Mouse (Mus musculus) myocyte (in vitro differentiated cells): ENCODE measurements around the gene Dis3l. TPM values are rescaled to one million over a fixed set of nuclear protein-coding genes. Genes with fewer than 3 reads are reported as not detected.

Source experiments
- H3K27me3 ChIP-seq: one replicate; pipeline ENCODE4 v1.6.1; 2011; ENCODE audit not compliant: control insufficient read depth, insufficient read depth, insufficient read length
- H3K36me3 ChIP-seq: one replicate; pipeline ENCODE4 v1.6.1; 2011; ENCODE audit not compliant: control insufficient read depth, insufficient read depth
- H3K4me2 ChIP-seq: one replicate; pipeline ENCODE4 v1.6.1; 2011; ENCODE audit warnings: low read depth, control low read depth
- H3K4me3 ChIP-seq: one replicate; pipeline ENCODE4 v1.5.1; 2011; ENCODE audit warnings: mild to moderate bottlenecking, control low read depth, moderate library complexity
- H3K79me2 ChIP-seq: one replicate; pipeline ENCODE4 v1.6.1; 2011; ENCODE audit not compliant: control insufficient read depth, insufficient read depth
- H3ac ChIP-seq: one replicate; pipeline ENCODE4 v1.6.1; 2011; ENCODE audit not compliant: control insufficient read depth, insufficient read length
- CEBPB ChIP-seq: IDR thresholded peaks from 2 replicates; pipeline ENCODE4 v1.6.1; 2011; ENCODE audit warnings: mild to moderate bottlenecking, moderate library complexity; ENCODE audit not compliant: poor library complexity, insufficient read depth, severe bottlenecking
- E2F4 ChIP-seq: IDR thresholded peaks from one replicate; pipeline ENCODE4 v1.6.1; 2011; ENCODE audit warnings: mild to moderate bottlenecking, control low read depth, moderate library complexity; ENCODE audit not compliant: insufficient read depth
- MAX ChIP-seq: IDR thresholded peaks from one replicate; pipeline ENCODE4 v1.6.1; 2011; ENCODE audit warnings: low read depth, mild to moderate bottlenecking, control low read depth
- MYOD1 ChIP-seq, 3 experiments: IDR thresholded peaks; one replicate each; pipeline ENCODE4 v1.6.1; 2011; ENCODE audit warnings: control low read depth in 2 of 3, low read depth in 2 of 3, mild to moderate bottlenecking in 2 of 3, moderate library complexity in 1 of 3; ENCODE audit not compliant: insufficient read length in 2 of 3, control insufficient read depth in 1 of 3
- MYOG ChIP-seq, 3 experiments: IDR thresholded peaks; one replicate each; pipeline ENCODE4 v1.6.1; 2011; ENCODE audit warnings: control low read depth in 2 of 3, low read depth in 2 of 3, mild to moderate bottlenecking in 2 of 3; ENCODE audit not compliant: insufficient read length in 2 of 3, control insufficient read depth in 1 of 3, insufficient read depth in 1 of 3
- POLR2A ChIP-seq: IDR thresholded peaks from one replicate; pipeline ENCODE4 v1.6.1; 2011; ENCODE audit warnings: low read depth, mild to moderate bottlenecking, control low read depth, moderate library complexity; ENCODE audit not compliant: insufficient read length
- POLR2AphosphoS2 ChIP-seq: IDR thresholded peaks from one replicate; pipeline ENCODE4 v1.6.1; 2011; ENCODE audit warnings: low read depth, control low read depth; ENCODE audit not compliant: insufficient read length
- REST ChIP-seq: IDR thresholded peaks from one replicate; pipeline ENCODE4 v1.6.1; 2011; ENCODE audit warnings: mild to moderate bottlenecking, control low read depth, moderate library complexity; ENCODE audit not compliant: insufficient read depth, insufficient read length
- SRF ChIP-seq: IDR thresholded peaks from one replicate; pipeline ENCODE4 v1.6.1; 2011; ENCODE audit warnings: low read depth; ENCODE audit not compliant: control insufficient read depth, insufficient read length
- TCF12 ChIP-seq: IDR thresholded peaks from one replicate; pipeline ENCODE4 v1.6.1; 2011; ENCODE audit warnings: mild to moderate bottlenecking, control low read depth; ENCODE audit not compliant: poor library complexity, insufficient read depth, severe bottlenecking
- TCF3 ChIP-seq: IDR thresholded peaks from one replicate; pipeline ENCODE4 v1.6.1; 2011; ENCODE audit warnings: low read depth, control low read depth; ENCODE audit not compliant: insufficient read length
- USF1 ChIP-seq: IDR thresholded peaks from one replicate; pipeline ENCODE4 v1.6.1; 2011; ENCODE audit warnings: low read depth, mild to moderate bottlenecking, control low read depth, moderate library complexity
- polyA plus RNA-seq: library from polyadenylated mRNA; unstranded; fragments of >200 nt; fragmentation: generic; extraction: Trizol; gene quantifications from one replicate; pipeline ENCODE4 v1.2.1, GENCODE M21; 2012; ENCODE audit warnings: missing spikeins

Gene Dis3l
- polyA plus RNA-seq, 1 experiment = 13.0 TPM

- Histone ChIP-seq H3K36me3 (no peaks in the 10 kb centered on the region), H3K79me2 (no peaks in the 10 kb centered on the region), H3ac (no peak overlapping the region), H3K27me3 (no peaks in the 10 kb centered on the region), H3K4me2 (no peak overlapping the region), H3K4me3 (no peak overlapping the region)
- TF ChIP-seq SRF (no peak), TCF12 (no peak), MAX (no peak), E2F4 (no peak), MYOD1 (IDR thresholded peaks at IDR 0.05; ENCODE audit: control insufficient read depth in 1 of 3, insufficient read length in 2 of 3, low read depth in 2 of 3) (no peak), CEBPB (no peak), USF1 (no peak), POLR2AphosphoS2 (no peak), MYOG (IDR thresholded peaks at IDR 0.05; ENCODE audit: control insufficient read depth in 1 of 3, insufficient read depth in 1 of 3, insufficient read length in 2 of 3, low read depth in 2 of 3) (no peak), REST (no peak), TCF3 (no peak), POLR2A (no peak)
These were observed 72.9 kb downstream of the Dis3l start for GRCm38 (mm10) chr9:64268196-64268595.

GRCm38 (mm10) chr9:64267231-64267630, 73.9 kb downstream of the Dis3l start:
- H3K4me3 ChIP-seq = no peak overlapping the region
- H3K27me3 ChIP-seq = no peaks in the 10 kb centered on the region
- H3K79me2 ChIP-seq = no peaks in the 10 kb centered on the region
- no peak overlapping the region for H3K4me2 ChIP-seq
- H3ac ChIP-seq = no peak overlapping the region
- no peaks in the 10 kb centered on the region for H3K36me3 ChIP-seq
- TF ChIP-seq POLR2AphosphoS2 (no peak), REST (no peak), TCF3 (no peak), CEBPB (no peak), POLR2A (no peak), TCF12 (no peak), SRF (no peak), E2F4 (no peak), USF1 (no peak), MYOG (IDR thresholded peaks at IDR 0.05; ENCODE audit: control insufficient read depth in 1 of 3, insufficient read depth in 1 of 3, insufficient read length in 2 of 3, low read depth in 2 of 3) (no peak), MAX (no peak)

- Histone ChIP-seq H3K4me2 (no peak overlapping the region), H3K79me2 (no peaks in the 10 kb centered on the region), H3ac (no peak overlapping the region), H3K4me3 (no peak overlapping the region), H3K27me3 (no peaks in the 10 kb centered on the region), H3K36me3 (no peaks in the 10 kb centered on the region)
- TF ChIP-seq TCF12 = no peak
- peak; percentile 32 for TF ChIP-seq USF1
These were observed 76.3 kb downstream of the Dis3l start for GRCm38 (mm10) chr9:64264813-64265212.

- TF ChIP-seq CEBPB = peak; percentile 98
- TF ChIP-seq USF1 = no peak
- Histone ChIP-seq H3K4me3 (no peak overlapping the region), H3K36me3 (no peaks in the 10 kb centered on the region)
These were observed 80.1 kb downstream of the Dis3l start for GRCm38 (mm10) chr9:64261023-64261422.

GRCm38 (mm10) chr9:64259906-64260305, 81.2 kb downstream of the Dis3l start:
- H3ac ChIP-seq = no peak overlapping the region
- no peak overlapping the region for H3K4me2 ChIP-seq
- H3K79me2 ChIP-seq = no peaks in the 10 kb centered on the region
- no peaks in the 10 kb centered on the region for H3K36me3 ChIP-seq
- H3K27me3 ChIP-seq = no peaks in the 10 kb centered on the region
- TF ChIP-seq POLR2A (no peak), MYOD1 (IDR thresholded peaks at IDR 0.05; ENCODE audit: control insufficient read depth in 1 of 3, insufficient read length in 2 of 3, low read depth in 2 of 3) (no peak), MAX (no peak), SRF (no peak), E2F4 (no peak), USF1 (no peak), MYOG (IDR thresholded peaks at IDR 0.05; ENCODE audit: control insufficient read depth in 1 of 3, insufficient read depth in 1 of 3, insufficient read length in 2 of 3, low read depth in 2 of 3) (no peak), TCF3 (no peak), CEBPB (no peak), POLR2AphosphoS2 (no peak), TCF12 (no peak), REST (no peak)
- no peak overlapping the region for H3K4me3 ChIP-seq

More at GRCm38 (mm10) chr9:64261023-64261422, 80.1 kb downstream of the Dis3l start:
- Histone ChIP-seq H3K79me2 (no peaks in the 10 kb centered on the region), H3K4me2 (peak overlapping the region; percentile 51), H3ac (no peak overlapping the region), H3K27me3 (no peaks in the 10 kb centered on the region)

Other genes with a start within 250 kb of the Dis3l start
- gene Lctl, start 224.1 kb downstream of the Dis3l start, polyA plus RNA-seq = 0.23 TPM
- gene Zwilch, start 168.2 kb downstream of the Dis3l start, polyA plus RNA-seq = 7.1 TPM
- gene Rpl4, start 167.9 kb downstream of the Dis3l start, polyA plus RNA-seq = 1,028 TPM
- 6.0 TPM for gene Snapc5, start 162.0 kb downstream of the Dis3l start, polyA plus RNA-seq
- 0.34 TPM for gene Uchl4, start 106.1 kb downstream of the Dis3l start, polyA plus RNA-seq
- 67.3 TPM for gene Map2k1, start 87.7 kb downstream of the Dis3l start, polyA plus RNA-seq
- 33.1 TPM for gene Tipin, start 59.7 kb downstream of the Dis3l start, polyA plus RNA-seq
- 0.06 TPM for gene Megf11, start 44.3 kb upstream of the Dis3l start, polyA plus RNA-seq